Mouse (Mus musculus) large intestine, adult 2 months (tissue): ENCODE data around the gene Coro1c. TPM values are rescaled to one million over a fixed set of nuclear protein-coding genes. Genes with fewer than 3 reads are reported as not detected.

Source experiments
- DNase-seq: peaks from one replicate; pipeline ENCODE4 v3.0.0-alpha.2; 2012; ENCODE audit warnings: low read depth, low spot score
- WGBS: fragments of 180-500 bp; shearing (Covaris S2); methylation state at CpG from one replicate; pipeline ENCODE4 v1.1.7; 2018; 5-methylcytosine and 5-hydroxymethylcytosine counted together
- polyA plus RNA-seq: library from polyadenylated mRNA; depleted of rRNA; stranded (reverse); fragments of >200 nt; gene quantifications from 2 replicates; pipeline ENCODE4 v1.2.3, GENCODE M21; 2012; rRNA removed

Gene Coro1c
- 130 and 171 TPM in 2 replicates for polyA plus RNA-seq

DNA sequence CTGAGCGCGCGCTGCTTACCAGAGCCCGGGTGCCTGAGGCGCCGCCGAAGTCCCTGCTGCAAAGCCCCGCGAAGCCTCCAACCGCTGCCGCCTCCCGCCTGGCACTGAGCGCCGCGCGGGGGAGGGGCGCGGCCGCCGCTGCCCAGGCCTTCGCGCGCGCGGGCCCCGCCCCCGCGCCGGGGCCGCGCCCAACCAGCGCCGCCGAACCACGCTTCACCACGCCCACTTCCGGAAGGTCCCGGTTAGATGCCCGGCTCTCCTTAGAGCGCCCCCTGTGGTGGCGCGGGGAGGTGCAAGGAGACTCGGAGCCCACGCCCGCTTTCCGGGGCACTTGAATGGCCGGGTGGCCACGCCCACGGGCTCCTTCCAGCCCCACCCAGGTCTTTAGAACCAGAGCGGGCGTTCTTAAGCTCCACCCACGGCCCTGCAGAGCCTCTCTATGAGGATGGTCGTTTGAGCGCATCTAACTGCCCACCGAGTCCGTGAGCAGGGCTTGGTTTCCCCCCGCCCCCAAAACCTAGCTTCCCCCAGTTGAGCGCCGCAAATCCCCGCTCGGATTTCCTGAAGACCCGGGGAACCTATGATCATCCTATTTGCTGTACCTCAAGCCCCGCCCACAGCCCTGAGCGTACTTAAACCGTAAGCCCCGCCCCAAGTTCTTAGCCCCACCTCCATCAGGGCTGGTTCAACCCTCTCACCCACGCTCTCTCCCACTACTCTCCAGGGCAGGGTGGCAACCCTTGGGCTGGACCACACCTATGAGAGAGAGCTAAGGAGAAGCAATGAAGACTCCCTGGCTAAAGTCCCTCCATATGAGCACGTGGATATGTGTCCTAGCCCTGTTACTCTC lies at the start of gene Coro1c:
Coro1c (minus strand) TSS at position 167 of the 850 bp plus-strand sequence.
- peak; percentile 95 for DNase-seq
- WGBS: under 1% methylated on average over 68 of the region's 68 CpGs

DNA sequence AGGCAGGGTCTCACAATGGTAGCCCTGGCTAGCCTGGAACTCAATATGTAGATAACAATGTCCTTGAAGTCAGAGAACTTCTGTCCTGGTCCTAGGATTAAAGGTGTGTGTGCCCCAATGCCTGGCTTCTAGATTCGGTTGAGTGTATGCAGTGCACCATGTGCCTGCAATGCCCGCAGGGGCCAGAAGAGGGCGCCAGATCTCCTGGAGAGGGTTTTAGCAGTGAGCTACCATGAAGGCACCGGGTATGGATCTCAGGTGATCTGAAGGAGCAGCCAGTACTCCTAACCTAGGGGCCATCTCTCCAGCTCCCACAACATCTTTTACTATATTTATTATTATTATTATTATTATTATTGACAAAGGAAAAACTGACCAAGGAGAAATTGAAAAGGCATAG lies 48.0 kb upstream of the Coro1c start:
- 5% methylated on average over 4 of the region's 4 CpGs for WGBS

DNA sequence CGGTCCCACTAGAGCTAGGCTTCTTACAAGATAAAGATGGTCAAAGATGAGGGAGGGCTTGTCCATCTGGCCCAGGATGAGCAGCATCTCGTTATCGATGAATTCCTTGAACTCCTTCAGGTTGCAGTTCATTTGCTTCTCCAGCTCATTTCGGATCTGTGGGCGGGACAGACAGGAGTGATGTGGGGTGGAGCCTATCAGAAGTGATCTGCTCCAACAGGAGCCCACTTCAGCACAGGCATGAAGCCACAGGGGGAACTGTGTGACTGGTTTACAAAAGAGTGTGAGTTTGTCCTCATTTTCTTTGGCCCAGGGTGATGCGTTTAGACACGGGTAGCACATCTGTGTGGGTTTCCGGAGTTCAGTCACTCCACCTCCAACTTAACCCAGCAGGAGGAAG lies 47.1 kb upstream of the Coro1c start:
- DNase-seq: no peak
- 85% methylated on average over 8 of the region's 8 CpGs for WGBS

More for the DNA sequence above, 48.0 kb upstream of the Coro1c start:
- DNase-seq: peak; percentile 60

DNA sequence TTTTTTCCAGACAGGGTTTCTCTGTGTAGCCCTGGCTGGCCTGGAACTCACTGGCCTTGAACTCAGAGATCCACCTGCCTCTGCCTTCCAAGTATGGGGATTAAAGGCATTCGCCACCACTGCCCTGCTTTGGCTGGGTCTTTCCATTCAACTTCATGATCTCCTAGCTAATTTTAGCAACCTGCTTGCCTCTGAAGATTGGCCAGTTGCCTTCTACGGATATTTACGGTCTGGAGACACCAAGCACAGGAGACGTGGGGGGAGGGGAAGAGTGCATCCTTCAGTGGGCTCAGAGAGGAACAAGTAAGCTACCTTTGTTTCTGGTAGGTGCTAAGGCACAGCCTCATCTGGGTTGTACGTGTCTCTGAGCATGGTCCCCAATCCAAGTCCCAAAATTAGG lies 46.7 kb upstream of the Coro1c start:
- DNase-seq: no peak

DNA sequence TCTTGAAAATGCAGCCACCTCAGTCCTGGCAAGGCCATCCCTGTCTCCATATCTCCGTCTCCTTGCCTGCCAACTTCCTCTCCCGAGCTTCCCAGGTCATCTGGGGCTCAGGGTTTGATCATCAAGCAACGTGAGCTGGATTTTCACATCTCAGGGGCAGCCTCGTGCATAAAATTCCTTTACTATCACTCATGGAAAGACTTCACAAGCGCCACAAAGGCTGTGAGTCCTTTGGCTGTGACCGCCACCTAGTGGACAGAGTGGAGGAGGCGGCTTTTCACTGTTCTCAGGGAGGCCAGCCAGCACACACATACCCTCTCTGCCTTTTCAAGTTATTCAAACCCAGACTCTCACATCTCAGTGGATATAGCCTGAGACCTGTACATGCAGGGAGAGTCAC lies 45.9 kb upstream of the Coro1c start:
- WGBS: 8% methylated on average over 7 of the region's 7 CpGs
- peak; percentile 59 for DNase-seq

More for the DNA sequence above, 46.7 kb upstream of the Coro1c start:
- 74% methylated on average over 5 of the region's 5 CpGs for WGBS

DNA sequence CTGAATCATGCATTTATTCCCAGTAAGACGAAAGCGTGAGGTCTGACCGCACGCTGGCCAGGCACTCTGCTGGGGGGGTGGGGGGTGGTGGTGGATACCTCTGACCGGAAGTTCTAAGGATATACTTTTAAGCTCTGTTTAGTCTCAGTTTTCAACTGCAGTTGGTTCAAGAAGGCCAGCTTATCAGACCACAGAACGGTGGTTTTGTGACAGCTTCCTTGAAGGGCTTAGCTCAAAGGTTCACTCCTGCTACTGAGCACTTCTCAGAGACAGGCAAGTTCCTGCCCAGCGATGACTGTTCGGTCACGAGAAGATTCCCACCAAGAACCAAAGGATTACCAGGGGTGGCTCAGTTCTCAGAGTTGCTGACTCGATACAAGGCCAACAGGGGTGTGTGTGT lies 44.0 kb upstream of the Coro1c start:
- no peak for DNase-seq
- 75% methylated on average over 10 of the region's 10 CpGs for WGBS

DNA sequence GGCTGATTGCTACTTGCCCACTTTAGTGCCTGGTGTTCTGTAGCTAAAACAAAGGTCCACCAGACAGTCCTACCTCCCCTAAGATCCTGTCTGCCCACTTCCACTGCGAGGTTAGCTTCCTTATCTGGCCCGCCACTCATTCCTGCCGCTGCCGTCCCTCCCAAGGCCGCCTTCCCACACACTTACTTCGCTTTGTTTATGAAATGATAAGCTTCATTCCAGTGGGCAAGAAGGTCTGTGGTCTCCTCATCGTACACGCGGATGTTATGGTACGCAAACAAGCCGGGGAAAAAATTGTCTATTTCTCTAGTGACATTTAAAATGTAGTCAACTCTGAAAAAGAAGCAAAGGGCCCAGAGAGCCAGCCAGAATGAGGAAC lies 43.1 kb upstream of the Coro1c start:
- WGBS: 71% methylated on average over 11 of the region's 11 CpGs
- DNase-seq: no peak

DNA sequence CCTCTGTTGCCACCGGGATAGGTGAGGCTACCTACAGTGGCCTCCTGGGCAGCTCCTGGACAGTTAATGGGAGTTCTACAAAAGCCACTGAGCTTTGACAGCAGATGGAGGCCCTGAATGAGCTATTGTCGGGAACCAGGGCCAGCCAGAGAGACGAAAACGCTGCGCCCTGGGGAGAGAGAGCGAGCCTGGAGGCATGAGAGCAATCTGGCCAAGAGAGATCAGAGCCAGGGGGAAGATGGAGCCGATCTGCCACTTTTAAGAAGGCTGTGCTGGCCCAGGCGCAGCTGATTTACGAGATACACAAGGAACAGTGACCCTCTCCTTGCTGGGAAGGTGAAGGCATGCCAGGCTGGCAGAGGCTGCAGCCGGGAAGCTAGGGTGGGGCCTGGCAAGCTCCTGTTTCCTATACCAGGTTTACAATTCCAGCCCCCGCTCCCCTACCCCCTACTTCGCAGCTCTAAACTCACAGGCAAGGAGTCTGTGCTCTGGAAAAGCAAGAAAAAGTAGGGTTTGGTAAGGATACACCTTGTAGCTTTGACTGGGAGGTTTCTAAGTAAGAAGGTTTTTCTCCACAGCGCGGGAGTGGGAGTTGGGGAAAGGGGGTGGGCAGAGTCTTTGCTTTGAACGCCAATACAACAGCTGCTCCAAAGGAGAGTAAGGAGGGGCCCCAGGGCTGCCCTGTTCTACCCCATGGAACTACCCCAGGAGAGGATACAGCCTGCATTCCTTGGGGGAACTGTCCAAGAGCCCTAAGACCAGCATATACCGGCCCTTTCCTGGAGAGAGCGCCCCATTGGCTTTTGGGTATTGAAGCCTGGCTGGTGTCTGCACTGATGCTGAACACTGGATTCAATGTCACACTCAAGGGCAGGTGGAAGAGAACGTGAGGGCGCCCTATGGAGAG lies 42.5 kb upstream of the Coro1c start:
- DNase-seq: no peak
- 77% methylated on average over 19 of the region's 19 CpGs for WGBS

DNA sequence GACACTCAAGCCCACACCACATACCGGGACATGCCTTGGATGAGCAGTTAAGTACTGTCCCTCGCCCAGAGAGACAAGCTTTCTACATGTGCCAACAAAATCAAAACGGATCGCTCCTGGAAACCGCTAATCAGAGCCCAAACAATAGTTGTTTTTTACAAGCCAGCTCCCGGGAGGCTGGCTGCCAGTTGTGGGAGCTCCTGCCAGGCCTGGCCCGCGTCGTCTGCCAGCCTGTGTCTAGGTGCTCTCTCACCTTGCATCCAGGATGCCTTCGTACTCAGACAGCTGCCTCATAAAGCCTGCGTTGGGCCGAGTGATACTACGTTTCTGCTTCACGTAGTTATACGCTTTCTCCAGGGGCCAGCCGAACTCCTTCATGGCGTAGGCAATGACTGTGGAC lies 41.6 kb upstream of the Coro1c start:
- WGBS: 71% methylated on average over 17 of the region's 17 CpGs
- no peak for DNase-seq

DNA sequence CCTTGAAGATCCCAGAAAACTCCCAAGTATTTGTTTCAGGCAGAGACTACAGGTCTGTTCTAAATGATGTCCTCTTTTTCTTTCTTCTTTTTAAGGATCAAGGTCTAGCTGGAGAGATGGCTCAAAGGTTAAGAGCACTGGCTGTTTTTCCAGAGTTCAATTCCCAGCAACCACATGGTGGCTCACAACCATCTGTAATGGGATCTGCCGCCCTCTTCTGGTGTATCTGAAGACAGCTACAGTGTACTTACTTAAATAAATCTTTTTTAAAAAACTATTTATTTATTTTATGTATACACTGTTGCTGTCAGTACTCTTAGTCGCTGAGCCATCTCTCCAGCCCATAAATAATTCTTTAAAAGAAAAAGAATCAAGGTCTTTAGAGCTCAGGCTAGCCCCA lies 38.7 kb upstream of the Coro1c start:
- no peak for DNase-seq
- 76% methylated on average over 2 of the region's 2 CpGs for WGBS

DNA sequence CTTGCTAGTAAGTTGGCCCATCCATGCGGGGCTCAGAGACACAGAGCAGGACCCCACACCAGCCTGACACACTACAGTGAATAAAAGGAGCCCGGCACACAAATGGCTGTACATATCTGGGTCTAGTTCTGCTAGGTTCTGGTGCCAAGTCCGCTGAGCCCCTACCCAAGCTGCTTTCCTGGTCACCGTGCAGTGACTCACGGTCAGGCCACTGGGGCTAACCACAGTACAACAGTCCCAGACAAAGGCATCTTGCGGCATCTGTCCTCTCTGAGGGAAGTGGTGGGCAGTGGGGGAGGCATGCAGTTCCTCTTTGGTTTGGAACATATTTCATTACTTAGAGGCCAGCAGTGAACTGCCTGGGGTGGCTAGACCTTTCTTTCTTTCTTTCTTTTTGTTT lies 36.6 kb upstream of the Coro1c start:
- 87% methylated on average over 6 of the region's 6 CpGs for WGBS
- no peak for DNase-seq

DNA sequence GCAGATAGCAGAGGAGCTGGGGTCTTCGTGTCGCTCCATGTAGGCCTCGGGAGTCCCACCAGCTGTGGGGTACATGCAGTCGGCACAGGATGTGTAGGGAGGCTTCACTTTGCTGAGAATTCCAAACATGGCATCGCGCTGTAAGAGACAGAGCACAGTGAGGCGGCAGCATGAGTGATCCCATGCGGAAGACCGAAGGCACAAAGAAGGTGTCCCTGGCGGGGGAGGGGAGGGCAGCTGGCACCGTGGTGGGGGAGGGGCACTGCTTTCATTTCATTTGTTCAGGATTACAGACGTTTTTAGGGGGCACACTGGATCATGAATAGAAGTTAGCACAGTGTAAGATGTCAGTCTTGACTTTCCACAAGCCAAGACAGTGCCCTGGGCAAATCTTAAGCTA lies 34.8 kb upstream of the Coro1c start:
- DNase-seq: no peak
- 87% methylated on average over 12 of the region's 12 CpGs for WGBS

DNA sequence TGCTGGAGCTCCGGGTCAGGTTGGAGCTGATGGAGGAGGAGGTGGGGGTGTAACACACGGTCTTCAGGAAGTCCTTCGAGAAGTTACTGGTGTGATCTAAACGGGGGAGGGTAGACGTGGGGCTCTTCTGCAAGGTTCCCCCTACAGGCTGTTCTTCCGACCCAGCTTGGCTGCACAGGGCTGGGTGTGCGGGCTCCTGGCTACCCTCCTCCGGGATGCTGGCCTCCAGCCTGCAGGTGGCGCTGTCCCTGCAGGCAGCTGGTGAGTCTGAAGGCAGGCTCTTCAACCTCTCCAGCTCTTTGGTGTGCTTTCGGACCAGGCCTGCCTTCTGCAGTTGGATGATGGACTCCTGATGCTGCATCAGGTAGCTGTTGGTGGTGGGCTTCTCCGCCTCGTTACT lies 34.0 kb upstream of the Coro1c start:
- no peak for DNase-seq
- 86% methylated on average over 12 of the region's 12 CpGs for WGBS

DNA sequence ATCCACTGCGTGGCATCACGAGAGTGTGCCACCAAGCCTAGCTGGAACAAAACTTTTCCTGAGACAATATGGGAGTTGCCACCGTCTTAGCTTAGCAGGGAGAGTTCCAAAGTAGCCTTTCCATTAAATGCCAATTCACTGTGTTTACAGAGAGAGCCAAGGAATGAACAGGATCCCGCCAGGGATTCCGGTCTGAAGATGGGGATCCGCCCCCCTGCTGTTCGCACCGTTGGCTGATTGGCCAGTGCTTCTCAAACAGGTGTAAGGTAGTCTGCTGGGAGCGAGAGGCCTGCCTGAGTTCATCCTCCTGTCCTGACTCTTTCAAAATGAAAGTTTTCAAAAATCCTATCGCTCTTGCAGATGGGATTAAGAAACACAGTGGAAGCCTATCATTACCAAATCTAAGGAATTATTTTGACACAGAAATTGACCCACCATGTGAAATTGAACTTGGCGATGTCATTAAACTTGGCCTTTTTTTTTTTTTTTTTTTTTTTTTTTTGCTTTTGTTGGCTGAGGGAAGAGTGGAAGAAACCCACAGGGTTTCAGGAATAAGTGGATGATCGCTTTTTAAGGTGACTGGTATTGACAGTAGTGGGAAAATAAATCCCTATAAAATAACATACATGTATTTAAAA lies 30.8 kb upstream of the Coro1c start:
- 60% methylated on average over 12 of the region's 12 CpGs for WGBS
- no peak for DNase-seq

DNA sequence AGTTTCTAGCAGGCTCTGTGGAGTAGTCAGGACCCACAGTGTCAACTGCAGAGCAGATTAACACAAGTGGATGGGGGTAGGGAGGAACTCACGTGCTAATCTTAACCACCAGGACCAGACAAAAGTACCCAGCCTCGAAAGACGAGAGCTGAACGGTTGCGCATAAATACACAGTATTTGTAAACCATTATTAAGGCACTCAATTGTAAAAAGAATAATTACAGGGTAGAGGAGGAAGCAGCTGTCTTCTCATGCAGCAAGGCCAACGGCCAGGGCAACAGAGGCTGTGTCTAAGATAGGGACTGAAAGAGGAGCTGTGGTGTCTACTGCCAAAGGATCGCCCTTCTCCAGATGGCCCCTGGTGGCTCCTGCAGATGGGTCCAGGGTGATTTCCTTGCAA lies 29.1 kb upstream of the Coro1c start:
- 72% methylated on average over 7 of the region's 7 CpGs for WGBS
- DNase-seq: no peak

DNA sequence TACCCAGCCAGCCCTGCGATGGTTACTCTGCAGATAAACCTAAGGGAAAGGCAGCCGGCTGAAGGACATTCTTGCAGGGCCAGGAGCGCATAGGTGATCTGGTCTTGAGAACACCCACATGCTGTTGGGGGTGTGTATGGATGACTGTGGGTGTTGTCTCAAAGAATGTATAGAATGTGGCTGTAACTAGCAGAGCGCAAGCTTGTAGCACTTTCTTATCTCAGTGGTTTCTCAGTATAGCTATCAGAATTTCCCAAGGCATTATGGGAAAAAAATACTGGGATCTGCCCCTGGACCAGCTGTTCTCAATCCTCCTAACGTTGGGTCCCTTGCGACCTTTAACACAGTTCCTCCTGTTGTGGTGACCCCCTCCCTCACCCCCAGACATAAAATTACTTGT lies 25.3 kb upstream of the Coro1c start:
- WGBS: 51% methylated on average over 6 of the region's 6 CpGs
- no peak for DNase-seq

DNA sequence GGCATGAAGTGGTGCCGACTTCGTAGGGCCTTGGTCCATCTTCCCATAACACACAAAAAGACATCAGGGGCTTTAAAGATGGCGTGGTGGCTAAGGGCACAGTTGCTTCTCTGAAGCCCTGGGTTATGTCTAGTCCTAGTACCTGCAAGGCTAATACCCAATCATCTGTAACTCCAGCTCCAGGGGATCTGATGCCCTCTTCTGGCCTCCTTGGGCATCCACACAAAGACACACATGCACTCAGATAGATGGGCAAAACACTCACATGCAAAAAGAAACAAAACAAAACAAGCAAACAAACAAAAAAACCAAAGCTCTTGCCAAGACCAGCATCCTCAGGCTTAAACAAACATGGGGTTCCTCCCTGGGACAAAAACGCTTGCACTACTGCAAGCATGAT lies 24.9 kb upstream of the Coro1c start:
- DNase-seq: no peak
- 72% methylated on average over 4 of the region's 4 CpGs for WGBS

DNA sequence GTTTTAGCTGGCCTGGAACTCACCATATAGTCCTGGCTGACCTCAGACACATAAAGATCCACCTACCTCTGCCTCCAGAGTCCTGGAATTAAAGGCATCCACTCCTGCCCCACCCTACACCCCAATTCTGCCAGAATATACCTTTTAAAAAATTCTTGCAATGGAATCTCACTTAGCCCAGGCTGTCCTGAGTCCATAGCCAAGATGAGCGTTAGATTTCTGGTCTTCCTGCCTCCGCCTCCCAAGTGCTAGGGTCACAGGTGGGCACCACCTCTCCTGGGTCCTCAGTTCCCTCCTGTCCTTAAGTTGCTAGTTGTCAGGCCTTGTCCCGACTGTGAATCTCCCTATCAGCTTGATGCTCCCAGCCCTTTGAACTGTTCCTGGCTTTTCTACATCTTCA lies 23.8 kb upstream of the Coro1c start:
- no peak for DNase-seq
- 85% methylated on average over 3 of the region's 3 CpGs for WGBS

DNA sequence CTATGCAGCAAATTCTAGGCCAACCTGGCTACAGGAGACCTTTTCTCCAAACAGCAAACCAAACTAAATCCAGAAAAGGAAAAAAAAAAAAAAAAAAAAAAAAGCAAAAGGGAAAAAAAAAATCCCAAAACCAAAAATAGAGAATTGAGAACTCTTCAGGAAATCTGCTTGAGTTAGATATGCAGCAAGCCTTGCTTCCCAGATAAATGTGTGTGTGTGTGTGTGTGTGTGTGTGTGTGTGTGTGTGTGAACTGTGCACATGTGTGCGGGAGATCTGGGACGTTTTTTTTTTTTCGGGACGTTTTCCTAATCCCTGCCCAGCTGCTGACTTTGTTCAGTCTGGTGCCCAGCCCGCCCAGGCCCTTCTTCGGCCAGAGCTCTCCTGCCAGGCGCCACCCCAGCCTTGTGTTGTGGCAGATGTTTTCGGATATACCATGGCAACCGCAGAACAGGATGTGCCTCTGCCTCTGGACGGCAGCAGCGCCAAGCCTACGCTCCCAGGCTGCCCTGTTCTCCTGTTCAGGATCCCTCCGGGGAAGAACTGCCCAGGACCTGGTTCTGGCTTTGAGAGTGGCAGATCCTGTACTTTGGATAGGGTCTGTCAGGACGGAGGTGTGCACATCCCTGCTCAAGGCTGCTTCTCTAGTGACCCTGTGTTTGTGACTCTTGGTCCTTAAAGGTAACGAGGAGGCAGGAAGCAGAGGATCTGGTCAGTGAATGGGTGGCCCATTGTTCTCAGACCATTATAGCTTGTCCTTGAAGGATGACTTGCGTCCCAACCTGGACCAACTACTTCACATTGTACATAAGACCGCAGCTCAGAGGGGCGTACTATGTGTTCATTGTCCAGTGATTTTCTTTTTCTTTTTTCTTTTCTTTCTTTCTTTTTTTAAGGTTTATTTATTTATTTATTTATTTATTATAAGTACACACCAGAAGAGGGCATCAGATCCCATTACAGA lies 22.4 kb upstream of the Coro1c start:
- 23% methylated on average over 18 of the region's 18 CpGs for WGBS
- no peak for DNase-seq
